Mouse (Mus musculus) liver, adult 2 months (tissue): ENCODE measurements around the gene Nrxn3. TPM values are rescaled to one million over a fixed set of nuclear protein-coding genes. Genes with fewer than 3 reads are reported as not detected.

Experiments
- DNase-seq: peaks from one replicate; pipeline ENCODE4 v3.0.0-alpha.2; 2011; ENCODE audit warnings: low read depth, low spot score; ENCODE audit errors: extremely low read depth
- H3K27ac ChIP-seq: fragments of 200-500 bp; replicated peaks from 2 replicates; pipeline ENCODE4 v1.5.1; 2012; ENCODE audit warnings: low read depth, mild to moderate bottlenecking, control low read depth, inconsistent platforms, low read length; ENCODE audit not compliant: insufficient read depth
- H3K27me3 ChIP-seq: fragments of 200-500 bp; 2 replicates; pipeline ENCODE4 v1.6.1; 2012; ENCODE audit warnings: mild to moderate bottlenecking, moderate library complexity, low read length, inconsistent platforms; ENCODE audit not compliant: control insufficient read depth, insufficient read depth
- H3K36me3 ChIP-seq: fragments of 200-500 bp; 2 replicates; pipeline ENCODE4 v1.6.1; 2012; ENCODE audit warnings: low read length, inconsistent platforms; ENCODE audit not compliant: control insufficient read depth, insufficient read depth
- H3K4me1 ChIP-seq: fragments of 200-500 bp; 2 replicates; pipeline ENCODE4 v1.6.1; 2011; ENCODE audit warnings: low read length; ENCODE audit not compliant: control insufficient read depth, insufficient read depth
- H3K4me3 ChIP-seq: fragments of 200-500 bp; 2 replicates; pipeline ENCODE4 v1.5.1; 2011; ENCODE audit warnings: low read depth, mild to moderate bottlenecking, control low read depth, low read length, moderate library complexity; ENCODE audit not compliant: insufficient read depth
- H3K79me2 ChIP-seq: fragments of 200-500 bp; 2 replicates; pipeline ENCODE4 v1.6.1; 2012; ENCODE audit warnings: inconsistent platforms, mild to moderate bottlenecking, low read length, moderate library complexity; ENCODE audit not compliant: control insufficient read depth, insufficient read depth
- H3K9ac ChIP-seq: fragments of 200-500 bp; 2 replicates; pipeline ENCODE4 v1.6.1; 2012; ENCODE audit warnings: low read depth, mild to moderate bottlenecking, control low read depth, inconsistent platforms, low read length
- CTCF ChIP-seq: fragments of 200-500 bp; IDR thresholded peaks from 2 replicates; pipeline ENCODE4 v1.5.1; 2011; ENCODE audit warnings: low read depth, low read length, control low read depth
- POLR2A ChIP-seq: fragments of 200-500 bp; IDR thresholded peaks from 2 replicates; pipeline ENCODE4 v1.6.1; 2011; ENCODE audit warnings: low read length, control low read depth; ENCODE audit not compliant: insufficient read depth; ENCODE audit errors: extremely low read depth
- WGBS: fragments of 180-500 bp; shearing (Covaris S2); methylation state at CpG from one replicate; pipeline ENCODE4 v1.1.7; 2018; 5-methylcytosine and 5-hydroxymethylcytosine counted together
- polyA plus RNA-seq: library from polyadenylated mRNA; depleted of rRNA; stranded (reverse); fragments of >200 nt; gene quantifications from 2 replicates; pipeline ENCODE4 v1.2.3, GENCODE M21; 2012
- total RNA-seq: library from RNA; depleted of rRNA; stranded (reverse); fragments of >200 nt; gene quantifications from 2 replicates; pipeline ENCODE4 v1.2.3, GENCODE M21; 2014

Nrxn3 gene
- total and polyA plus RNA-seq, 2 experiments: 0.18 to 0.31 TPM

GRCm38 (mm10) chr12:89953237-89953636 is 1230.6 kb downstream of the Nrxn3 start:
- H3K4me3 ChIP-seq: no peak overlapping the region
- no peaks in the 10 kb centered on the region for H3K79me2 ChIP-seq
- DNase-seq: no peak

GRCm38 (mm10) chr12:89953649-89954048 is 1231.0 kb downstream of the Nrxn3 start:
- Histone ChIP-seq H3K27ac (no peak overlapping the region), H3K4me1 (no peaks in the 10 kb centered on the region), H3K27me3 (no peaks in the 10 kb centered on the region; the same call in 1 of the 2 replicates), H3K4me3 (no peak overlapping the region), H3K9ac (no peak overlapping the region), H3K36me3 (no peaks in the 10 kb centered on the region), H3K79me2 (no peaks in the 10 kb centered on the region)
- 52% methylated on average over 3 of the region's 3 CpGs for WGBS
- TF ChIP-seq POLR2A: no peak
- no peak for TF ChIP-seq CTCF
- DNase-seq: no peak

More at GRCm38 (mm10) chr12:89953237-89953636, 1230.6 kb downstream of the Nrxn3 start:
- H3K27me3 ChIP-seq: no peaks in the 10 kb centered on the region; the same call in 1 of the 2 replicates
- no peaks in the 10 kb centered on the region for H3K4me1 ChIP-seq
- no peak for TF ChIP-seq CTCF
- TF ChIP-seq POLR2A: no peak
- no peak overlapping the region for H3K27ac ChIP-seq
- H3K9ac ChIP-seq: no peak overlapping the region
- H3K36me3 ChIP-seq: no peaks in the 10 kb centered on the region

DNA sequence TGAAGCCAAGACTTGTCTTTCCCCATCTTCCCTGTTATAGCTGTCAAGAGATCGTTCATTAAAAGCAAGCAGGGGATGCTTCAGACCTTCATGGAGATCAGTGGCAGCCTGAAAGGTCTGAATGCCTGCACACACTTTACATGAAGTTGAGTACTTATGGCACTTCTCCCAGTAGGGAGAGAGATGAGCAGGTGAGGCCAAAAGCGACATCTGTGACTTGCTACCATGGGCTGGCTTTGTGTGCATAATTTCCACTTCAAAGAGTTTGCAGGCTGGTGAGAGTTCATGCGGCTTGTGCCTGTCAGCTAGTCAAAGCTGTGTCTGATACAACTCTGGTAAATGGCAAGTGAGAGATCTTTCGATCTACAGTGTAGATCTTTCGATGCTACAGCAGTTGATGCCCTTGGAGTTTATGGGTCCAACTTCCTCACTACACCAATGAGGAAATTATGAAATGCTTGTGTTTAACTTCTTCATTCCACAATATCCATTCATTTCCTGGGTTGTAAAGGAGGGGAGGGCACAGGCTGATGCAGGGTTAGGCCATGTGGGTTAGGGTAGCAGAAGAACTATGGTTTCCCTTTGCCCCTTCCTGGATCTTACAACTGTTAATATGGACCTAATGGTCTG is 1231.9 kb downstream of the Nrxn3 start:
- TF ChIP-seq POLR2A (no peak), CTCF (no peak)
- DNase-seq: no peak
- H3K79me2 ChIP-seq: no peaks in the 10 kb centered on the region
- H3K27me3 ChIP-seq: no peaks in the 10 kb centered on the region
- H3K9ac ChIP-seq: no peak overlapping the region
- no peaks in the 10 kb centered on the region for H3K4me1 ChIP-seq
- H3K36me3 ChIP-seq: no peaks in the 10 kb centered on the region
- no peak overlapping the region for H3K4me3 ChIP-seq
- WGBS: 65% methylated on average over 5 of the region's 5 CpGs
- H3K27ac ChIP-seq: no peak overlapping the region

- TF ChIP-seq CTCF: no peak
- no peak for TF ChIP-seq POLR2A
These were observed 1240.4 kb downstream of the Nrxn3 start for GRCm38 (mm10) chr12:89963073-89963472.

GRCm38 (mm10) chr12:89976648-89977047 is 1254.0 kb downstream of the Nrxn3 start:
- Histone ChIP-seq H3K79me2 (no peaks in the 10 kb centered on the region), H3K36me3 (no peaks in the 10 kb centered on the region), H3K27me3 (no peaks in the 10 kb centered on the region), H3K4me1 (no peaks in the 10 kb centered on the region), H3K9ac (no peak overlapping the region), H3K27ac (no peak overlapping the region), H3K4me3 (no peak overlapping the region)
- TF ChIP-seq POLR2A (no peak), CTCF (no peak)
- 95% methylated on average over 4 of the region's 4 CpGs for WGBS
- DNase-seq: no peak

More at GRCm38 (mm10) chr12:89963073-89963472, 1240.4 kb downstream of the Nrxn3 start:
- DNase-seq: no peak
- H3K79me2 ChIP-seq: no peaks in the 10 kb centered on the region
- no peak overlapping the region for H3K27ac ChIP-seq
- no peak overlapping the region for H3K4me3 ChIP-seq
- no peaks in the 10 kb centered on the region for H3K27me3 ChIP-seq
- 42% methylated on average over 1 of the region's 1 CpGs for WGBS
- no peak overlapping the region for H3K9ac ChIP-seq
- no peaks in the 10 kb centered on the region for H3K4me1 ChIP-seq
- H3K36me3 ChIP-seq: no peaks in the 10 kb centered on the region

- no peak for DNase-seq
- 75% methylated on average over 5 of the region's 5 CpGs for WGBS
- H3K4me3 ChIP-seq: no peak overlapping the region
- no peaks in the 10 kb centered on the region for H3K27me3 ChIP-seq
- no peak overlapping the region for H3K27ac ChIP-seq
- H3K79me2 ChIP-seq: no peaks in the 10 kb centered on the region
- H3K4me1 ChIP-seq: no peaks in the 10 kb centered on the region
- H3K36me3 ChIP-seq: no peaks in the 10 kb centered on the region
- TF ChIP-seq CTCF (no peak), POLR2A (no peak)
- H3K9ac ChIP-seq: no peak overlapping the region
These were observed 1254.8 kb downstream of the Nrxn3 start for GRCm38 (mm10) chr12:89977479-89977878.
